Mouse (Mus musculus) heart, embryonic 15.5 days (tissue): ENCODE results near the gene Gm12253. TPM values are rescaled to one million over a fixed set of nuclear protein-coding genes. Genes with fewer than 3 reads are reported as not detected.

Experiments used
- polyA plus RNA-seq: library from polyadenylated mRNA; unstranded; fragments of >200 nt; fragmentation: Nextera tagmentation; extraction: Ambion mirVana; gene quantifications from 2 replicates; pipeline ENCODE4 v1.2.1, GENCODE M21; 2015

Gene Gm12253
- polyA plus RNA-seq, 1 experiment from 2014 or later, result not detected

Other genes with a start within 250 kb of the Gm12253 start
- 6.4 and 10.1 TPM in 2 replicates for gene Igtp, start 233.0 kb upstream of the Gm12253 start, polyA plus RNA-seq
- gene Irgm2, start 232.9 kb upstream of the Gm12253 start, polyA plus RNA-seq, result 4.2 and 5.7 TPM in 2 replicates
- not detected in 2 replicates for gene 4930438A08Rik, start 157.8 kb upstream of the Gm12253 start, polyA plus RNA-seq
- gene Zfp692, start 125.5 kb upstream of the Gm12253 start, polyA plus RNA-seq, result 12.1 and 15.9 TPM in 2 replicates
- gene Zfp672, start 102.2 kb upstream of the Gm12253 start, polyA plus RNA-seq, result 31.6 and 33.1 TPM in 2 replicates
- 27.6 and 29.9 TPM in 2 replicates for gene Sh3bp5l, start 101.8 kb upstream of the Gm12253 start, polyA plus RNA-seq
- gene Lypd8, start 53.5 kb upstream of the Gm12253 start, polyA plus RNA-seq, result not detected in 2 replicates
- not detected in 2 replicates for gene 1810065E05Rik, start 11.4 kb upstream of the Gm12253 start, polyA plus RNA-seq
- gene Lypd9, start 20.4 kb downstream of the Gm12253 start, polyA plus RNA-seq, result not detected in 2 replicates
- gene Olfr30, start 29.7 kb downstream of the Gm12253 start, polyA plus RNA-seq, result not detected in 2 replicates
- gene Olfr332, start 60.0 kb downstream of the Gm12253 start, polyA plus RNA-seq, result not detected in 2 replicates
- not detected in 2 replicates for gene Olfr331, start 70.0 kb downstream of the Gm12253 start, polyA plus RNA-seq
- gene Olfr330, start 102.3 kb downstream of the Gm12253 start, polyA plus RNA-seq, result 0.11 TPM in 1 of 2 replicates, not detected in the other
- gene Olfr329-ps, start 113.9 kb downstream of the Gm12253 start, polyA plus RNA-seq, result not detected in 2 replicates
- gene Olfr328, start 123.1 kb downstream of the Gm12253 start, polyA plus RNA-seq, result not detected in 2 replicates
- gene Olfr224, start 138.0 kb downstream of the Gm12253 start, polyA plus RNA-seq, result 0.06 TPM in 1 of 2 replicates, not detected in the other
- not detected in 2 replicates for gene Olfr325, start 145.2 kb downstream of the Gm12253 start, polyA plus RNA-seq
- not detected in 2 replicates for gene Olfr324, start 162.6 kb downstream of the Gm12253 start, polyA plus RNA-seq
- gene 2210407C18Rik, start 183.5 kb downstream of the Gm12253 start, polyA plus RNA-seq, result not detected in 2 replicates
- not detected in 2 replicates for gene Olfr323, start 197.9 kb downstream of the Gm12253 start, polyA plus RNA-seq
- 0.16 and 0.44 TPM in 2 replicates for gene Trim58, start 207.9 kb downstream of the Gm12253 start, polyA plus RNA-seq
- not detected in 2 replicates for gene Olfr322, start 226.2 kb downstream of the Gm12253 start, polyA plus RNA-seq
- not detected in 2 replicates for gene Olfr320, start 248.5 kb downstream of the Gm12253 start, polyA plus RNA-seq